Mouse (Mus musculus) CD4-positive, CD25-positive, alpha-beta regulatory T cell, adult 4 months (primary cell): ENCODE measurements at regions not wholly inside any gene's neighbourhood (a gene's known extent, or its start where the extent isn't known, plus 50 kb on each side); places are given as distances from the start of the nearest gene placed in this dataset.

ENCODE experiments used
- ATAC-seq: one replicate; pipeline ENCODE4 v1.8.0; 2017

GRCm38 (mm10) chr13:110599666-110600065, 204.8 kb downstream of the Plk2 start:
- no peak for ATAC-seq

GRCm38 (mm10) chr13:110600377-110600776, 205.5 kb downstream of the Plk2 start:
- ATAC-seq: no peak

- no peak for ATAC-seq
Observed at GRCm38 (mm10) chr13:110601352-110601751, 206.5 kb downstream of the Plk2 start.

GRCm38 (mm10) chr13:110601840-110602239, 207.0 kb downstream of the Plk2 start:
- ATAC-seq: no peak

GRCm38 (mm10) chr13:110602894-110603293, 208.0 kb downstream of the Plk2 start:
- no peak for ATAC-seq

GRCm38 (mm10) chr13:110619010-110619409, 224.2 kb downstream of the Plk2 start:
- no peak for ATAC-seq

- ATAC-seq: no peak
Observed at GRCm38 (mm10) chr13:110627136-110627535, 232.3 kb downstream of the Plk2 start.

- no peak for ATAC-seq
Observed at GRCm38 (mm10) chr13:110627732-110628131, 232.9 kb downstream of the Plk2 start.

GRCm38 (mm10) chr13:110628201-110628600, 233.4 kb downstream of the Plk2 start:
- ATAC-seq: no peak

- ATAC-seq: no peak
Observed at GRCm38 (mm10) chr13:110633261-110633781, 238.5 kb downstream of the Plk2 start.

- ATAC-seq: no peak
Observed at GRCm38 (mm10) chr13:110633899-110634298, 239.1 kb downstream of the Plk2 start.

- no peak for ATAC-seq
Observed at GRCm38 (mm10) chr13:110642792-110643191, 247.9 kb downstream of the Plk2 start.

GRCm38 (mm10) chr13:110643198-110643896, 248.5 kb downstream of the Plk2 start:
- no peak for ATAC-seq

- no peak for ATAC-seq
Observed at GRCm38 (mm10) chr13:110643897-110644213, 249.0 kb downstream of the Plk2 start.

- ATAC-seq: no peak
Observed at GRCm38 (mm10) chr13:110649378-110649777, 254.5 kb downstream of the Plk2 start.

- no peak for ATAC-seq
Observed at GRCm38 (mm10) chr13:110649870-110650497, 255.1 kb downstream of the Plk2 start.

- ATAC-seq: no peak
Observed at GRCm38 (mm10) chr13:110652201-110652600, 257.4 kb downstream of the Plk2 start.

GRCm38 (mm10) chr13:110665073-110665800, 270.4 kb downstream of the Plk2 start:
- no peak for ATAC-seq

GRCm38 (mm10) chr13:110667276-110667956, 272.6 kb downstream of the Plk2 start:
- no peak for ATAC-seq

- no peak for ATAC-seq
Observed at GRCm38 (mm10) chr13:110673536-110673935, 278.7 kb downstream of the Plk2 start.

GRCm38 (mm10) chr13:110683259-110684041, 288.6 kb downstream of the Plk2 start:
- no peak for ATAC-seq

- no peak for ATAC-seq
Observed at GRCm38 (mm10) chr13:110688796-110689195, 293.9 kb downstream of the Plk2 start.
